Mouse (Mus musculus) heart, postnatal 25 days (tissue): ENCODE measurements around the gene Ice2. TPM values are rescaled to one million over a fixed set of nuclear protein-coding genes. Genes with fewer than 3 reads are reported as not detected.

Source experiments
- microRNA-seq: library from miRNA; unstranded; fragments of <30 nt; microRNA quantifications from one replicate; pipeline ENCODE4 v1.2.0, GENCODE M21; 2022
- total RNA-seq, 2 experiments: library from RNA; stranded (reverse); gene quantifications; 2 replicates each; pipeline ENCODE4 v1.2.3; 2021

Ice2 gene
- total RNA-seq, 2 experiments from 2014 or later: 6.9 to 7.0 TPM

Small RNA genes lying within 50 kb of the gene (microRNA-seq; reads per million reads assigned to microRNA genes)
- 2.2 reads per million for gene Mir3109

Other genes with a start within 250 kb of the Ice2 start
- gene Anxa2, start 55.7 kb downstream of the Ice2 start, total RNA-seq: 100 to 1,000 TPM in 1 of 2 experiments, 10 to 100 TPM in 1; 95.4 to 104 TPM